Mouse (Mus musculus) C2C12 (cell line): ENCODE measurements around the gene Psmd7. TPM values are rescaled to one million over a fixed set of nuclear protein-coding genes. Genes with fewer than 3 reads are reported as not detected.

Experiments
- H3K27me3 ChIP-seq: one replicate; pipeline ENCODE4 v1.6.1; 2011; ENCODE audit not compliant: control insufficient read depth, insufficient read depth, insufficient read length
- H3K36me3 ChIP-seq: one replicate; pipeline ENCODE4 v1.6.1; 2011; ENCODE audit not compliant: control insufficient read depth, insufficient read depth
- H3K4me3 ChIP-seq: one replicate; pipeline ENCODE4 v1.5.1; 2011; ENCODE audit warnings: mild to moderate bottlenecking, control low read depth; ENCODE audit not compliant: poor library complexity, insufficient read depth, severe bottlenecking
- H3K79me2 ChIP-seq: one replicate; pipeline ENCODE4 v1.6.1; 2011; ENCODE audit not compliant: control insufficient read depth, insufficient read depth
- H3K79me3 ChIP-seq: one replicate; pipeline ENCODE4 v1.6.1; 2011; ENCODE audit warnings: low read depth, control low read depth
- H3ac ChIP-seq: one replicate; pipeline ENCODE3; 2011; ENCODE audit warnings: low read depth; ENCODE audit not compliant: control insufficient read depth, insufficient read length
- CEBPB ChIP-seq: IDR thresholded peaks from one replicate; pipeline ENCODE4 v1.6.1; 2011; ENCODE audit warnings: low read depth, mild to moderate bottlenecking, control low read depth, moderate library complexity
- CTCF ChIP-seq: IDR thresholded peaks from one replicate; pipeline ENCODE4 v1.5.1; 2011; ENCODE audit not compliant: control insufficient read depth, insufficient read depth, insufficient read length
- FOSL1 ChIP-seq: IDR thresholded peaks from one replicate; pipeline ENCODE4 v1.8.0; 2011; ENCODE audit warnings: mild to moderate bottlenecking, low read length; ENCODE audit not compliant: poor library complexity, insufficient read depth, severe bottlenecking
- MAX ChIP-seq: IDR thresholded peaks from one replicate; pipeline ENCODE4 v1.6.1; 2011; ENCODE audit warnings: mild to moderate bottlenecking, control low read depth
- MYOD1 ChIP-seq: IDR thresholded peaks from one replicate; pipeline ENCODE4 v1.6.1; 2011; ENCODE audit warnings: low read depth; ENCODE audit not compliant: control insufficient read depth, insufficient read length
- MYOG ChIP-seq: IDR thresholded peaks from one replicate; pipeline ENCODE4 v1.6.1; 2011; ENCODE audit not compliant: control insufficient read depth, insufficient read length; ENCODE audit errors: extremely low read depth
- USF1 ChIP-seq: IDR thresholded peaks from one replicate; pipeline ENCODE4 v1.6.1; 2011; ENCODE audit warnings: low read depth, mild to moderate bottlenecking, control low read depth, moderate library complexity
- polyA plus RNA-seq: library from polyadenylated mRNA; unstranded; fragments of >200 nt; fragmentation: generic; extraction: Trizol; gene quantifications from one replicate; pipeline ENCODE4 v1.2.1, GENCODE M21; 2012; ENCODE audit warnings: missing spikeins

Psmd7 gene
- polyA plus RNA-seq, 1 experiment = 226 TPM

DNA sequence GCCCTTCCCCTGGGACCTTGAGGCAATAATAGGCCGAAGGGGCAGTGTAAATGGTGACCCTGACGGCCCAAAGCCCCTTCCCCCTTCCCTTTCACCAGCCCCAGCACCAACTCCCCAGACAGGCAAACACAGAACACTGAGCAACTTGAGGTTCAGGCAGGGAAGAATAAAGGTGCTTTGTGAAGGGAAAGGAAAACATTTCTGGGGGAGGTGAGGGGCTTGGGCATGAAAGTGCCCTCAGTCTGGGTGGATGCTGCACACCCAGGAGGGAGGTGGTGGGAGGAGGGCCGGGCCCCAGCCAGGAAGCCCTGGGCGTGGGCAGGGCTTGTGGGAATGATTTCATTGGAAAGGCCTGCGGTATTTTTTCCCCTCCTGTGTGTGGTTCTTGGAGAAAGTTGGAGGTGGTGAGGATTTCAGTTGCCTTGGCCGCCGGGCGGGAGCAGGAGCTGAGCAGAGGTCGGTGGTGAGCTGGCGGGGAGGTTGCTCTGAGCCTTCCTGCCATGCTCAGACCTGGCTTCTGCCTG, 43.6 kb downstream of the Psmd7 start:
- peaks cover 57% of the 10 kb centered on the region for H3K36me3 ChIP-seq

DNA sequence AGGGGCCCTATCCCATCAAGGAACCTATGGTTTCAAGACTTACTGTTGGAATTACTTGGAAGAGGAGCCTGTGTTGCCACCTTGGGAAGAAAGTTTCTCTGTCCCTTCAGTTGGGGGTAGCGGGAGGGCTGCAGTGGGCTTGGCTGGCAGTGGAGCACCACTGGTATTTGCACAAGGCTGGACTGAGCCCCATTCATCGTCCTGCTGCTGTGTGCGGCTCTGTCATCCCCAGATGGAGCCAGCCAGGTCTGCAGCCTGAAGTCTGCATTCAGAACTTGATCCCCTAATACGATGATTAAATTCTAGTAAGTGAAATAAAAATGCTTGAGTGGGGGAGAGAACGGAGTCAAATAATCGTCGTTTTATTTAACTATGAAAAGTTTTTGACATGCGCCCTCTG, 44.1 kb downstream of the Psmd7 start:
- Histone ChIP-seq H3K79me3 (peaks cover 39% of the 10 kb centered on the region), H3K36me3 (peaks cover 57% of the 10 kb centered on the region)

More for the DNA sequence above, 43.6 kb downstream of the Psmd7 start:
- Histone ChIP-seq H3K4me3 (peak overlapping the region; percentile 50), H3K79me2 (peaks cover 49% of the 10 kb centered on the region), H3K79me3 (peaks cover 39% of the 10 kb centered on the region), H3K27me3 (no peaks in the 10 kb centered on the region), H3ac (peak overlapping the region; percentile 57)
- TF ChIP-seq MAX (no peak), CEBPB (no peak), CTCF (no peak), MYOG (no peak), MYOD1 (no peak), FOSL1 (no peak), USF1 (no peak)

DNA sequence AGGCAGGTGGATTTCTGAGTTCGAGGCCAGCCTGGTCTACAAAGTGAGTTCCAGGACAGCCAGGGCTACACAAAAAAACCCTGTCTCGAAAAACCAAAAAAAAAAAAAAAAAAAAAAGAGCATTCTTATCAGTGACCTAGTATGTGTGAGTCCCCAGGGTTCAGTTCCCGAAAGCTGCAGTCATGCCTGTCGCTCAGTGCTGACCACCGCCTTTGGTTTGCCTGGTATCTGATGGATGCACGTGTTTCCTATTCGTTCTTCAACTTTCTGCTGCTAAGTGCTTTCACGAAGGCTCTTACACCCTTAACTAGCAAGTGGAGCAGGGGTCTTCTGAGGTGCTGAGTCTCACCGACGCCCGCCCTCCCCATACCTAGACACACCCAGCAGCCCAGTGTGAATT, 44.5 kb downstream of the Psmd7 start:
- TF ChIP-seq CEBPB (no peak), CTCF (no peak), FOSL1 (no peak), MYOD1 (no peak)
- H3K79me2 ChIP-seq = peaks cover 39% of the 10 kb centered on the region
- H3K27me3 ChIP-seq = no peaks in the 10 kb centered on the region
- no peak overlapping the region for H3ac ChIP-seq
- H3K36me3 ChIP-seq = peaks cover 54% of the 10 kb centered on the region
- peaks cover 35% of the 10 kb centered on the region for H3K79me3 ChIP-seq
- no peak overlapping the region for H3K4me3 ChIP-seq

More for the DNA sequence above, 44.1 kb downstream of the Psmd7 start:
- Histone ChIP-seq H3K4me3 (no peak overlapping the region), H3K27me3 (no peaks in the 10 kb centered on the region), H3ac (no peak overlapping the region), H3K79me2 (peaks cover 44% of the 10 kb centered on the region)
- TF ChIP-seq CTCF = no peak
- TF ChIP-seq MAX = no peak
- no peak for TF ChIP-seq CEBPB
- TF ChIP-seq MYOG = no peak
- TF ChIP-seq USF1 = no peak
- no peak for TF ChIP-seq FOSL1
- no peak for TF ChIP-seq MYOD1

DNA sequence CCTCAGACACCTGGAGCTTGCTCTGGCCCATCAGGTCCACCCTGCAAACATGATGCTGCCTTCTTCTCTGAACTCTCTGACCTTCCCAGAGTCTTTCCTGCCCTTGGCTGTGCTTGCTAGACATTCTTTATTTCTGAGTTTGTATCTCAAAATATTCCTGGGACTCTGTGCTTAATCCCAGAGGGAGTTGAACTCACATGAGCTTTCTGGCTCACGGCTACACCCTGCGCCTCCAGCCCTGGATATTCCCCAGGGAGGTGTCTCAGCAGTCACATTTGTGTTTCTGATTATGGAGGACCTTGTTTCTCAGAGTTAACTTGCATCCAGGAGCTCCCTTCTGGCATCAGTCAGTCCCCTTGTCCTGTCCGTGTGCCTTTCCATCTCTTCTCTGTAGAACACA, 46.1 kb downstream of the Psmd7 start:
- no peak overlapping the region for H3K4me3 ChIP-seq
- no peak for TF ChIP-seq USF1
- no peak for TF ChIP-seq CEBPB
- no peak for TF ChIP-seq MAX
- TF ChIP-seq CTCF = no peak
- no peak for TF ChIP-seq FOSL1
- TF ChIP-seq MYOD1 = no peak
- no peak for TF ChIP-seq MYOG
- H3K79me2 ChIP-seq = peaks cover 23% of the 10 kb centered on the region
- H3K79me3 ChIP-seq = peaks cover 19% of the 10 kb centered on the region
- peaks cover 46% of the 10 kb centered on the region for H3K36me3 ChIP-seq
- no peaks in the 10 kb centered on the region for H3K27me3 ChIP-seq
- no peak overlapping the region for H3ac ChIP-seq

DNA sequence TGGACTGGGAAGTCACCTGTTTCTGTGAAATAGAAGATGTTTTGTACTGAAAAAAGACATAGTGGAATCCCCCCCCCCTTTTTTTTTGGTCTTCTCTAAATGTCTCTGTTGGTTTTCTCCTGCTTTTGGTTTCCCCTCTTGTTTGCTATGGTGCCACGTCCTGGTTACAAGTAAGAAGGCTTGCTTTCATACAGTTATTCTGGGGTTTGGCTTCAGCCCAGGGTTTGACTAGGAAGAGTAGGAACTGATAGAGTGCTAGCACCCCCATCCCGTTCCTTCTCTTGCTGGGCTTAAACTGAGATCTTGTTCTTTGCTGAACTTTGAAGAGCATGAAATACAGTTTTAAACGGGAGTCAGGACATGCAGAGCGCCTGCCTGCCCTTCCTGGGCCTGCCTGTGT, 46.9 kb downstream of the Psmd7 start:
- TF ChIP-seq CTCF (no peak), MAX (no peak), USF1 (no peak), FOSL1 (no peak), CEBPB (no peak), MYOG (no peak), MYOD1 (no peak)
- Histone ChIP-seq H3ac (no peak overlapping the region), H3K4me3 (no peak overlapping the region), H3K79me2 (peaks cover 15% of the 10 kb centered on the region), H3K27me3 (no peaks in the 10 kb centered on the region), H3K36me3 (peaks cover 44% of the 10 kb centered on the region), H3K79me3 (peaks cover 12% of the 10 kb centered on the region)

DNA sequence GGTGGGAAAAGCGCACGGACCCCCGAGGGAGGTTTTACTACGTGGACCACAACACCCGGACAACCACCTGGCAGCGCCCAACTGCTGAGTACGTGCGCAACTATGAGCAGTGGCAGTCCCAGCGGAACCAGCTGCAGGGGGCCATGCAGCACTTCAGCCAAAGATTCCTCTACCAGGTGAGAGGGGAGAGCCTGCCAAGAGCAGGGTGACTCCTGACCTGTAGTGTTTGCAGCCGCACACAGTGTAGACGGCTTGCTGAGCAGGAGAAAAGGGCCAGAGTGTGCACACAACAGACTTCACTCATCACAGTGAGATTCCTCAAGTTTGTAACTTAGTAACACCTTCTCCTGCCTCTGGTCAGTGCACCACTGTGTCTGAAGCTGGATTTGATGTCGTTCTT, 47.6 kb downstream of the Psmd7 start:
- Histone ChIP-seq H3K79me3 (peaks cover 4% of the 10 kb centered on the region), H3ac (no peak overlapping the region), H3K79me2 (peaks cover 8% of the 10 kb centered on the region), H3K27me3 (no peaks in the 10 kb centered on the region), H3K36me3 (peaks cover 44% of the 10 kb centered on the region), H3K4me3 (no peak overlapping the region)
- TF ChIP-seq USF1 (no peak), MYOG (no peak), MAX (no peak), CTCF (no peak), CEBPB (no peak), FOSL1 (no peak), MYOD1 (no peak)
